In the genomic region with DNA sequence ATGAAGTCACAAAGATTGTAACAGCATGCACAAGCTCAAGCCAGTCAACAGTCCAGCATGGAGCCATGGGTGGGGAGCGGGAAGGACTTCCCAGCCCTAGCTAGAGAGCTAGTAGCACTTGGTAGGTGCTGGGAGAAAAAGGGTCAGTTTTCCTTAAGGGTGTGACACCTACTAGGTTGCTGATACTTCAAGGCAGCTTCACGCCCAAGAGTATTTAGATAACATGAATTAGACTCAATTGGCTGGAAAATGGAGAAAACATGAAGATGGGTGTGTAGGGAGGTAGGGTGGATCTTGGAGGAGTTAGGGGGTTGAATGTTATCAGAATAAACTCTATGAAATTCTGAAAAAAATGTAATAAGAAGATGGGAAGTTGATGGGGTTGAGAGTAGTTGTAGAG, we compare ENCODE assay signal across 25 mouse cellular contexts. TPM values are rescaled to one million over a fixed set of nuclear protein-coding genes. Genes with fewer than 3 reads are reported as not detected.
A peak's percentile ranks its signal among the peaks of the same experiment; 100 is the strongest.
DNase-seq lines count a peak whose midpoint lies in the region; ATAC-seq lines count a peak whose summit lies in the region.
"Had no signal": no experiment of that assay in that cellular context is flagged by ENCODE, and none has a peak within 500 bp of the region (broad histone marks: within the 10 kb centered on the region; RNA-seq: fewer than 3 reads in every experiment).

No protein-coding gene starts in this region.

- WGBS in liver, embryonic 13.5 days (ENCODE audit: insufficient replicate concordance), result 50% methylated on average over 2 of the region's 2 CpGs
- whole genome bisulfite sequencing in liver, embryonic 11.5 days, result 64% methylated on average over 2 of the region's 2 CpGs
- 58% methylated on average over 2 of the region's 2 CpGs for WGBS in liver, embryonic 16.5 days (ENCODE audit: insufficient replicate concordance)

- H3K27ac ChIP-seq in liver, embryonic 13.5 days, result no peak overlapping the region
- no peak overlapping the region for H3K27ac ChIP-seq in liver, embryonic 11.5 days (ENCODE audit: low read depth, low read length)
- H3K27ac ChIP-seq in liver, embryonic 16.5 days (ENCODE audit: low read length), result no peak overlapping the region
- H3K27ac ChIP-seq: embryonic facial prominence, embryonic 12.5 days; embryonic facial prominence, embryonic 15.5 days; forebrain, embryonic 13.5 days; heart, adult 2 months; heart, embryonic 10.5 days; hindbrain, embryonic 12.5 days; hindbrain, embryonic 15.5 days had no signal

- no peaks in the 10 kb centered on the region for H3K27me3 ChIP-seq in liver, embryonic 13.5 days
- H3K27me3 ChIP-seq in liver, embryonic 11.5 days (replicated peaks; ENCODE audit: control insufficient read depth, insufficient read depth, low read length), result 0 out of 2 replicates have a peak, but pooled peaks cover 5% of the 10 kb centered on the region
- no peaks in the 10 kb centered on the region for H3K27me3 ChIP-seq in liver, embryonic 16.5 days (ENCODE audit: control insufficient read depth, insufficient read depth, low read depth, low read length)
- H3K27me3 ChIP-seq: CH12.LX; embryonic facial prominence, embryonic 12.5 days; hindbrain, embryonic 15.5 days had no signal

- ATAC-seq in liver, embryonic 13.5 days (ENCODE audit: low read depth), result peak; percentile 73
- no peak; the same call in 1 of the 2 replicates for ATAC-seq in liver, embryonic 11.5 days (replicated peaks; ENCODE audit: low FRiP score)
- peak; percentile 56; the same call in 1 of the 2 replicates for ATAC-seq in liver, embryonic 16.5 days (ENCODE audit: low read depth)
- ATAC-seq: forebrain, embryonic 13.5 days; forebrain, embryonic 16.5 days had no signal

- DNase-seq in liver, embryonic 13.5 days, result no peak
- DNase-seq in liver, embryonic 11.5 days (ENCODE audit: low spot score), result no peak
- peak; percentile 9 for DNase-seq in c-Kit-positive CD71-positive TER-119-positive erythroid progenitor cells, embryonic 14.5 days (ENCODE audit: low spot score)
- DNase-seq in right cerebral cortex, postnatal 4 days, result no peak
- DNase-seq in embryo, embryonic 9.5 days (ENCODE audit: extremely low spot score), result no peak
- DNase-seq in cerebellum, postnatal 10 days, result no peak
- DNase-seq: adrenal gland, adult 2 months; adrenal gland, postnatal 14 days; B cell, adult 2 months; cerebellum, adult 11-12 months; cerebellum, adult 8-10 months; cerebellum, postnatal 14 days; gastrocnemius, postnatal 10 days; gastrocnemius, postnatal 36 days; heart, adult 2 months had no signal

- H3K9ac ChIP-seq in liver, embryonic 13.5 days, result no peak overlapping the region
- no peak overlapping the region for H3K9ac ChIP-seq in liver, embryonic 11.5 days (ENCODE audit: low read depth, low read length)
- no peak overlapping the region for H3K9ac ChIP-seq in liver, embryonic 16.5 days (ENCODE audit: low read depth, low read length)
- H3K9ac ChIP-seq: embryonic facial prominence, embryonic 12.5 days; embryonic facial prominence, embryonic 15.5 days; forebrain, embryonic 13.5 days; hindbrain, embryonic 12.5 days; hindbrain, embryonic 15.5 days had no signal

- no peak overlapping the region for H3K4me3 ChIP-seq in liver, embryonic 13.5 days (replicated peaks)
- no peak overlapping the region for H3K4me3 ChIP-seq in liver, embryonic 11.5 days (ENCODE audit: low read depth, low read length)
- no peak overlapping the region for H3K4me3 ChIP-seq in liver, embryonic 16.5 days (ENCODE audit: low read depth, low read length)
- H3K4me3 ChIP-seq: embryonic facial prominence, embryonic 12.5 days; embryonic facial prominence, embryonic 15.5 days; forebrain, embryonic 13.5 days; heart, adult 2 months; heart, embryonic 10.5 days; hindbrain, embryonic 12.5 days; hindbrain, embryonic 15.5 days had no signal

- H3K36me3 ChIP-seq in liver, embryonic 13.5 days, result no peaks in the 10 kb centered on the region
- H3K36me3 ChIP-seq in liver, embryonic 11.5 days (ENCODE audit: control insufficient read depth, insufficient read depth, low read length), result no peaks in the 10 kb centered on the region
- no peaks in the 10 kb centered on the region for H3K36me3 ChIP-seq in liver, embryonic 16.5 days (ENCODE audit: control insufficient read depth, insufficient read depth)
- H3K36me3 ChIP-seq: embryonic facial prominence, embryonic 12.5 days; embryonic facial prominence, embryonic 15.5 days; G1E; heart, embryonic 10.5 days; hindbrain, embryonic 12.5 days; hindbrain, embryonic 15.5 days had no signal

- H3K9me3 ChIP-seq in liver, embryonic 13.5 days (replicated peaks), result no peaks in the 10 kb centered on the region
- H3K9me3 ChIP-seq in liver, embryonic 11.5 days (ENCODE audit: control insufficient read depth, low read length), result no peaks in the 10 kb centered on the region
- no peaks in the 10 kb centered on the region for H3K9me3 ChIP-seq in liver, embryonic 16.5 days (replicated peaks; ENCODE audit: control insufficient read depth, low read length)
- H3K9me3 ChIP-seq: embryonic facial prominence, embryonic 12.5 days; embryonic facial prominence, embryonic 15.5 days; forebrain, embryonic 13.5 days; G1E; heart, embryonic 10.5 days; hindbrain, embryonic 12.5 days; hindbrain, embryonic 15.5 days had no signal

- peaks cover 6% of the 10 kb centered on the region for H3K4me1 ChIP-seq in liver, embryonic 13.5 days (replicated peaks)
- H3K4me1 ChIP-seq in liver, embryonic 11.5 days (replicated peaks; ENCODE audit: control insufficient read depth, insufficient read depth, low read length), result no peaks in the 10 kb centered on the region
- H3K4me1 ChIP-seq in liver, embryonic 16.5 days (ENCODE audit: control insufficient read depth, low read depth, low read length), result peaks cover 3% of the 10 kb centered on the region
- H3K4me1 ChIP-seq: embryonic facial prominence, embryonic 12.5 days; embryonic facial prominence, embryonic 15.5 days; forebrain, embryonic 13.5 days; heart, embryonic 10.5 days; hindbrain, embryonic 12.5 days; hindbrain, embryonic 15.5 days had no signal

- no peak overlapping the region for H3K4me2 ChIP-seq in liver, embryonic 13.5 days
- H3K4me2 ChIP-seq in liver, embryonic 11.5 days, result no peak overlapping the region
- no peak overlapping the region for H3K4me2 ChIP-seq in liver, embryonic 16.5 days (ENCODE audit: low read depth, low read length)
- H3K4me2 ChIP-seq: embryonic facial prominence, embryonic 12.5 days; embryonic facial prominence, embryonic 15.5 days; forebrain, embryonic 13.5 days; hindbrain, embryonic 12.5 days; hindbrain, embryonic 15.5 days had no signal

RNA-seq across cellular contexts. Expression of gene Reps2, which starts 37.3 kb away (rescaled TPM):
- polyA plus RNA-seq in liver, embryonic 13.5 days (2015; fragmentation: Nextera tagmentation; extraction: Ambion mirVana), result 0.50 and 0.71 TPM in 2 replicates
- 1.9 and 2.6 TPM in 2 replicates for polyA plus RNA-seq in liver, embryonic 11.5 days (2014; fragmentation: Nextera tagmentation; extraction: Ambion mirVana)
- polyA plus RNA-seq in liver, embryonic 16.5 days (2015; fragmentation: Nextera tagmentation; extraction: Ambion mirVana), result 0.73 and 0.76 TPM in 2 replicates
